Mouse (Mus musculus) E14TG2a.4 (cell line): ENCODE results near the gene Nhej1.

ENCODE experiments used
- CTCF ChIP-seq: conservative IDR thresholded peaks from 2 replicates; pipeline ENCODE4 v1.5.1; 2014; ENCODE audit warnings: low read length
- NANOG ChIP-seq: IDR thresholded peaks from 2 replicates; pipeline ENCODE4 v1.6.1; 2014; ENCODE audit warnings: borderline replicate concordance, low read length, mixed read lengths

DNA sequence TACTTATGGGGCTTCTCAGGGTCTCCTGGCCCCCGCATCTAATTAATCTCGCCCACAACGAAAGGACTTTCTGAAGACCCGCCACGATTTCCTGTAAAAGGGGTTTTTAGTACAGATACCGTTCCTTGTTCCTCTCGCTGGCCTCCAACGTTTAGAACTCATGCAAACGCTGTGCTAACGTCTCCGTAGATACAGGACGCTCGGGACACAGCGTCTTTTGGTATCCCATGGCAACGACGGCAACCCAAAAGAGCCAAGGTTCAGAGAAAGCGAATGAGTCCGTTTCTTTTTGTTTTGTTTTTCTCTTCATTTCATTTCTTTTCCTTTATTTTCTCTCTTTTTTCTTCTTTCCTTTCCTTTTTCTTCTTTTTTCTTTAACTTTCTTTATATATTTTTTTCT lies 189.6 kb downstream of the Nhej1 start, which contains the start of gene Cfap65:
- TF ChIP-seq CTCF (no peak), NANOG (no peak)
